Mouse (Mus musculus) embryonic facial prominence, embryonic 13.5 days (tissue): ENCODE data around the gene Cbfa2t3. TPM values are rescaled to one million over a fixed set of nuclear protein-coding genes. Genes with fewer than 3 reads are reported as not detected.

Experiments used
- ATAC-seq: fragments of 200-750 bp; cut with Nextera tagmentation; 2 replicates; pipeline ENCODE4 v1.8.0; 2017; ENCODE audit warnings: low read depth; ENCODE audit not compliant: insufficient number of reproducible peaks, insufficient read depth, low FRiP score, low TSS enrichment
- H3K27ac ChIP-seq: fragments of 300-500 bp; sonication (generic); 2 replicates; pipeline ENCODE4 v1.5.1; 2015; ENCODE audit warnings: moderate library complexity, mild to moderate bottlenecking, inconsistent platforms
- H3K27me3 ChIP-seq: fragments of 300-500 bp; sonication (generic); 2 replicates; pipeline ENCODE4 v1.6.1; 2015; ENCODE audit warnings: mild to moderate bottlenecking, inconsistent platforms
- H3K36me3 ChIP-seq: fragments of 300-500 bp; sonication (generic); 2 replicates; pipeline ENCODE4 v1.6.1; 2015; ENCODE audit warnings: mild to moderate bottlenecking, inconsistent platforms
- H3K4me1 ChIP-seq: fragments of 300-500 bp; sonication (generic); 2 replicates; pipeline ENCODE4 v1.6.1; 2015; ENCODE audit warnings: inconsistent platforms
- H3K4me2 ChIP-seq: fragments of 300-500 bp; sonication (generic); 2 replicates; pipeline ENCODE4 v1.6.1; 2015; ENCODE audit warnings: moderate library complexity, mild to moderate bottlenecking, inconsistent platforms
- H3K4me3 ChIP-seq: fragments of 300-500 bp; sonication (generic); 2 replicates; pipeline ENCODE4 v1.5.1; 2015; ENCODE audit warnings: mild to moderate bottlenecking, inconsistent platforms
- H3K9ac ChIP-seq: fragments of 300-500 bp; sonication (generic); 2 replicates; pipeline ENCODE4 v1.6.1; 2015; ENCODE audit warnings: mild to moderate bottlenecking, inconsistent platforms
- H3K9me3 ChIP-seq: fragments of 300-500 bp; sonication (generic); 2 replicates; pipeline ENCODE4 v1.6.1; 2016; ENCODE audit warnings: inconsistent platforms
- WGBS: fragments of 180-500 bp; shearing (Covaris S2); methylation state at CpG from one replicate; pipeline ENCODE4 v1.1.7; 2015; ENCODE audit warnings: mixed read lengths; 5-methylcytosine and 5-hydroxymethylcytosine counted together
- polyA plus RNA-seq: library from polyadenylated mRNA; unstranded; fragments of >200 nt; fragmentation: Nextera tagmentation; extraction: Ambion mirVana; gene quantifications from 2 replicates; pipeline ENCODE4 v1.2.1, GENCODE M21; 2015

Gene Cbfa2t3
- polyA plus RNA-seq, 1 experiment from 2014 or later: 4.6 TPM

DNA sequence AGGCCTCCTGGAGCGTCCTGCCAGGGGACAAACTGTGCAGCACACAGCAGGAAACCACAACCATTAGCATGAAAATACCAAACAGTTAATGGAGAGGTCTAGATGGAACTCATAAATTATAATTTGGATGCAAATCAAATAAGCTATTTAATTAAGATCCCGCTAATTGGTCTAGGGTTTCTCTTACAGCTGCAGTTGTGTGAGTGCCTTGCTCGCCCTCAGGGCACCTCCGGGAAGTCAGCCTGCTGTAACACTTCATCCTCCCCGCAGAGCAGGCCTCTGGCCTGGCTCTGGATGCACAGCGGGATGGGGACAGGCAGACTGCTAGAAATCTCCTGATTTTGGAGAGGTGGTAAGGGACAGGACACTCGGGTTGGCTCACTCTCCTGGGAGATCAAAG lies 112.7 kb downstream of the Cbfa2t3 start:
- H3K27ac ChIP-seq: no peak overlapping the region
- no peaks in the 10 kb centered on the region for H3K36me3 ChIP-seq
- no peak for ATAC-seq
- no peaks in the 10 kb centered on the region for H3K27me3 ChIP-seq
- no peak overlapping the region for H3K4me3 ChIP-seq
- H3K4me2 ChIP-seq: no peak overlapping the region
- no peaks in the 10 kb centered on the region for H3K9me3 ChIP-seq
- H3K4me1 ChIP-seq: peaks cover 18% of the 10 kb centered on the region
- H3K9ac ChIP-seq: 0 out of 2 replicates have a peak overlapping the region, but pooled peaks have one; percentile 27
- 36% methylated on average over 7 of the region's 7 CpGs for WGBS

DNA sequence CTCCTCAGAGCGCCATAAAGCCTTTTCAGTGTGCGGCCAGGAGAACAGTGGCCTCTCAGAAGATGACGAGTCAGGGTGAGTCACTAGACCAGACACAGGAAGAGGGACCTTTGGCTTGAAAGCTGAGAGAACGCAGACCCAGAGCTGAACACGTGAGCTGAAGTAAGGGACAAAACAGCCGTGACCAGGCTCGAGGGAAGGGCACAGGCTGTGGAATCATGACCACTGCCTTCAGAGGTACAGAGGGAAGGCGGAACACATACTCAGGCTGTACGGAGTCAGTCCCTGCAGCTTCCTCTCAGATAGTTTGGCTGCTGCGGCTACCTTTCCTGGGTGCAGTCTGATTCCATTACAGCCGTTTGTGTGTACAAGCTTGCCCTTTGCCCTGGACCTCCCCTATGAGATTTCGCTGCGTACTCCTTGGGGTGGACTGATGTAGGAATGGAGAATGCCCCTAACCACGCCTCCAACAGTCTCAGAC lies 113.5 kb downstream of the Cbfa2t3 start:
- 54% methylated on average over 14 of the region's 14 CpGs for WGBS
- Histone ChIP-seq H3K9ac (no peak overlapping the region), H3K27ac (no peak overlapping the region), H3K27me3 (no peaks in the 10 kb centered on the region), H3K4me2 (no peak overlapping the region), H3K9me3 (no peaks in the 10 kb centered on the region), H3K36me3 (no peaks in the 10 kb centered on the region), H3K4me3 (no peak overlapping the region), H3K4me1 (peaks cover 19% of the 10 kb centered on the region)
- no peak for ATAC-seq

- H3K36me3 ChIP-seq: no peaks in the 10 kb centered on the region
- no peak overlapping the region for H3K27ac ChIP-seq
- H3K4me3 ChIP-seq: no peak overlapping the region
- no peaks in the 10 kb centered on the region for H3K27me3 ChIP-seq
- H3K9me3 ChIP-seq: no peaks in the 10 kb centered on the region
- 81% methylated on average over 9 of the region's 9 CpGs for WGBS
- H3K4me1 ChIP-seq: peaks cover 24% of the 10 kb centered on the region
- H3K4me2 ChIP-seq: no peak overlapping the region
- ATAC-seq: no peak
- no peak overlapping the region for H3K9ac ChIP-seq
These were observed 113.9 kb downstream of the Cbfa2t3 start for GRCm38 (mm10) chr8:122584981-122585380.

DNA sequence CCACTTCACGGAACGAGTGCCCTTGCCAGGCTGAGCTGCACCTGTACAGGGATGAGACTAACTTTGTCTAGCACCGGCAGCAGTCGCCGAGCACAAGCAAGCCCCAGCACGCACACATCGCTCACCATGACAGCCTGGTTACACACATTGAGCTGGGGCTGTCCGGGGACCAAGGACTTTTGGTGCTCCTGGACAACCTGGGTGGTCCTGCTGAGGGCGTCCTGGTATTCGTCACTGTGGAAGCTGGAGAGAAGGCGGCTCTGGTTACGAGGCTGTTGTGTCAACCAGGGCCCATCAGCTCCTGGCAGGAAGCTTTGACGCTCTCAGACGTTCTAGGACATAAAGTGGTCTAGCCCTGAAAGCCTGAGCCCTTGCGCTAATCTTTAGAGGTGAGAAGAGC lies 118.0 kb downstream of the Cbfa2t3 start:
- no peak for ATAC-seq
- no peaks in the 10 kb centered on the region for H3K27me3 ChIP-seq
- H3K36me3 ChIP-seq: no peaks in the 10 kb centered on the region
- no peak overlapping the region for H3K4me2 ChIP-seq
- no peaks in the 10 kb centered on the region for H3K9me3 ChIP-seq
- no peak overlapping the region; the same call in 1 of the 2 replicates for H3K27ac ChIP-seq
- no peak overlapping the region for H3K9ac ChIP-seq
- no peak overlapping the region for H3K4me3 ChIP-seq
- peaks cover 39% of the 10 kb centered on the region for H3K4me1 ChIP-seq
- WGBS: 62% methylated on average over 15 of the region's 15 CpGs

GRCm38 (mm10) chr8:122579196-122579595 lies 119.7 kb downstream of the Cbfa2t3 start:
- Histone ChIP-seq H3K27me3 (no peaks in the 10 kb centered on the region), H3K4me2 (peak overlapping the region; percentile 16; the same call in 1 of the 2 replicates), H3K9me3 (no peaks in the 10 kb centered on the region), H3K4me1 (peaks cover 50% of the 10 kb centered on the region), H3K36me3 (peaks cover 12% of the 10 kb centered on the region), H3K27ac (peak overlapping the region; percentile 65), H3K4me3 (no peak overlapping the region), H3K9ac (peak overlapping the region; percentile 36; the same call in 1 of the 2 replicates)
- ATAC-seq: no peak
- 11% methylated on average over 7 of the region's 7 CpGs for WGBS

DNA sequence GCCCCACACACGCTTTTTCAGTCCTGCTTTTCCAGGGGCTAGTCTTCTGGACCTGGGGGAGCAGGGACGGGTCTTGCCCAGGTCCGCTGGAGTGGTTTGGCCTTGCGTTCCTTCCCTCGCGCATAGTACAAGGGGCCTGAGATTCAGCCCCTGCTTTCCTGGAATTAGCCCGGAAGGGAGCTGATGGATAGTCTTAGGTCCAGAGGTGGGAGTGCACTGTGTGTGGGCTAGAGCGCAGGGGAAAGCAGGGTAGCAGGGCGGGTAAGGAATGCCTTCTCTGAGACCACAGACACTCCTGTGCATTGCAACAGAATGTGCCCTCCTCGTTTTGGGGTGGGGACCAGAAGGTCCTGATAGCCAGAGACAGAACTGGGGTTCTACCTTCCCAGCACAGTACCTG lies 121.8 kb downstream of the Cbfa2t3 start:
- Histone ChIP-seq H3K36me3 (peaks cover 33% of the 10 kb centered on the region), H3K4me3 (peak overlapping the region; percentile 71), H3K27ac (0 out of 2 replicates have a peak overlapping the region, but pooled peaks have one; percentile 60), H3K9me3 (no peaks in the 10 kb centered on the region), H3K27me3 (no peaks in the 10 kb centered on the region), H3K4me2 (peak overlapping the region; percentile 88), H3K9ac (peak overlapping the region; percentile 93), H3K4me1 (peaks cover 50% of the 10 kb centered on the region)
- ATAC-seq: 0 out of 2 replicates have a peak, but pooled peaks have one; percentile 8
- 33% methylated on average over 10 of the region's 10 CpGs for WGBS

GRCm38 (mm10) chr8:122576648-122577022 lies 122.3 kb downstream of the Cbfa2t3 start, which contains the start of gene Aprt:
TSS of gene Aprt (minus strand) at chr8:122576909.
- H3K4me1 ChIP-seq: peaks cover 50% of the 10 kb centered on the region

DNA sequence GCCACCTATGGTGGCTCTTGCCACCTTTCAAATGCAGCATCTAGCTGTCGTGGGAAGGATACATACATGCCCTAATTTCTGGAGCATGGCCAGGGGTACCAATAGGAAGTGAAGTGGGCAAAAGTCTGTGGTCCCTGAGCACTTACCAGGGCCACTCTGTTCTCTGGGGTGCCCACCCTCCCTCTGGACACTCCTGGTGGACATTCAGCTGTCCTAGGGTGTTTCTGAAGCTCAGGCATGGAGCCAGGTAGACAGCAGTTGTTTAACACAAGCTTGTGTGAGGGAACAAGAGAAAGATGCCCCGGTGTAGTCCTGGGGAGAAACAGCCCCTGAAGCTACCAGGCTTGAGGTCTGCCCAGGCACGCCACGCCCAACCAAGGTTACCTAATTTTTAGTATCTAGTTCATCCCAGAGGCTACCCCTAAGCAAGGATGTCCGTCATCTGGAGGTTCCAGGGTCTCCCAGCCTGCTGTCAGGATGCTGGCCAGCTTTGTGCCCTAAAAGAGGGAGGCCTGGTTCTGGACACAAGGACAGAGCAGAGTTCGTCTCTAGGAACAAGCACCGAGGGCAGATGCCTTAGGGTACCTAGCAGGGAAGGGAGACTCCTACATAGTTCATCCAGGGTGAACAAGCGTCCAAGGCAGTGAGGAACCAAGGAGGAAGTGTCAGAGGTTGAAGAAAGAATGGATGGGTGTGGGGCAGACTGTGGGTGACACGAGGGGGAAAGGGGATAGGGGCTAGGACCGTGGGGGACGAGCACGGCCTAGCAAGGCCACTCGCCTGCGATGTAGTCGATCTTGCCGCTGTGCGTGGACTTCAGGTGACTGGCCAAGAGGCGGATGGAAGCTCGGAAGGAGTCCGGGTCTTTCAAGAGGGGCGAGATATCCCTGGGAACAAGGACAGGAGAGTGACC lies 122.9 kb downstream of the Cbfa2t3 start:
- H3K36me3 ChIP-seq: peaks cover 44% of the 10 kb centered on the region
- no peaks in the 10 kb centered on the region for H3K27me3 ChIP-seq
- H3K4me2 ChIP-seq: peak overlapping the region; percentile 88
- H3K9ac ChIP-seq: peak overlapping the region; percentile 93
- 0 out of 2 replicates have a peak, but pooled peaks have one; percentile 5 for ATAC-seq
- no peaks in the 10 kb centered on the region for H3K9me3 ChIP-seq
- H3K27ac ChIP-seq: peak overlapping the region; percentile 73
- peak overlapping the region; percentile 71 for H3K4me3 ChIP-seq
- WGBS: 15% methylated on average over 21 of the region's 21 CpGs
- peaks cover 50% of the 10 kb centered on the region for H3K4me1 ChIP-seq

More at GRCm38 (mm10) chr8:122576648-122577022, 122.3 kb downstream of the Cbfa2t3 start, which contains the start of gene Aprt:
- peak within 1 kb of the TSS; percentile 71 for H3K4me3 ChIP-seq
- H3K27ac ChIP-seq: peak within 1 kb of the TSS; percentile 73
- peaks cover 38% of the 10 kb centered on the region for H3K36me3 ChIP-seq
- peak within 1 kb of the TSS; percentile 88 for H3K4me2 ChIP-seq
- no peaks in the 10 kb centered on the region for H3K9me3 ChIP-seq
- H3K27me3 ChIP-seq: no peaks in the 10 kb centered on the region
- under 1% methylated on average over 39 of the region's 39 CpGs for WGBS
- peak within 1 kb of the TSS; percentile 93 for H3K9ac ChIP-seq
- peak; percentile 86 for ATAC-seq

DNA sequence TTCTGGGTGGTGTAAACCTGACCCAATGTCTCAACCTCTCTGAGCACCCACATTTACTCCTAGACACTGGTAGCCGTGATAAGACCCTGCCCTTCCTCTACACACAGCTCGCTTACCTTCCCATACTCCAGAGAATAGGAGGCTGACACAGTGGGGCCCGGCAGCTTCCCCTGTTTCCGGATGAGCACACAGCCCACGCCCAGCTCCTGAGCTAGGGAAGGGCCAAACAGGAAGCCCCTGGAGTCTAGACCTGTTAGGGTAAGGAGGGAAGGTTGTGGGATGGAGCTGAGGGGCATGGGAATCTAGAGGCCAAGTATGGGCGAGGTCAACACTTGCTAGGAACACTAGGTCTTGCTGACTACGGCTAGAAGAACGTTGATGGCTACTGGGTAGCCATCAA lies 123.6 kb downstream of the Cbfa2t3 start:
- Histone ChIP-seq H3K4me1 (peaks cover 48% of the 10 kb centered on the region), H3K27ac (no peak overlapping the region), H3K27me3 (no peaks in the 10 kb centered on the region), H3K4me2 (peak overlapping the region; percentile 88), H3K9me3 (no peaks in the 10 kb centered on the region), H3K9ac (peak overlapping the region; percentile 93), H3K36me3 (peaks cover 51% of the 10 kb centered on the region), H3K4me3 (peak overlapping the region; percentile 71)
- WGBS: 72% methylated on average over 8 of the region's 8 CpGs
- no peak for ATAC-seq
